Mouse (Mus musculus) MEL (cell line): Measurements from ENCODE around the gene Cckar. TPM values are rescaled to one million over a fixed set of nuclear protein-coding genes. Genes with fewer than 3 reads are reported as not detected.

ENCODE experiments used
- DNase-seq: peaks from one replicate; pipeline ENCODE4 v3.0.0; 2011; ENCODE audit warnings: low read depth, low spot score
- H3K27ac ChIP-seq: 2 replicates; pipeline ENCODE4 v1.5.1; 2012; ENCODE audit warnings: low read depth, mild to moderate bottlenecking, control low read depth, low read length, moderate library complexity; ENCODE audit not compliant: control insufficient read depth
- H3K27me3 ChIP-seq, 2 experiments: fragments of 150-350 bp in 1 of 2; sonication (generic) in 1 of 2; 2 replicates each; pipeline ENCODE4 v1.6.1; 2012; ENCODE audit warnings: low read length in 2 of 2, mild to moderate bottlenecking in 2 of 2, improper control_type of control experiment in 1 of 2, moderate library complexity in 1 of 2; ENCODE audit not compliant: insufficient read depth in 2 of 2, control insufficient read depth in 1 of 2
- H3K36me3 ChIP-seq, 2 experiments: 2 replicates each; pipeline ENCODE4 v1.6.1; 2012 to 2014; ENCODE audit warnings: low read length in 2 of 2, improper control_type of control experiment in 1 of 2, inconsistent platforms in 1 of 2, mild to moderate bottlenecking in 1 of 2; ENCODE audit not compliant: insufficient read depth in 2 of 2, control insufficient read depth in 1 of 2
- H3K4me1 ChIP-seq, 2 experiments: fragments of 150-350 bp in 1 of 2; sonication (generic) in 1 of 2; 2 replicates each; pipeline ENCODE4 v1.6.1; 2012; ENCODE audit warnings: low read length in 2 of 2, improper control_type of control experiment in 1 of 2, mild to moderate bottlenecking in 1 of 2; ENCODE audit not compliant: insufficient read depth in 2 of 2, control insufficient read depth in 1 of 2
- H3K4me3 ChIP-seq, 2 experiments: fragments of 150-350 bp in 1 of 2; sonication (generic) in 1 of 2; 2 replicates each; pipeline ENCODE4 v1.5.1; 2012; ENCODE audit warnings: low read depth in 2 of 2, low read length in 2 of 2, mild to moderate bottlenecking in 2 of 2, moderate library complexity in 2 of 2, control low read depth in 1 of 2, improper control_type of control experiment in 1 of 2; ENCODE audit not compliant: control insufficient read depth in 1 of 2, insufficient read depth in 1 of 2
- H3K79me2 ChIP-seq: 2 replicates; pipeline ENCODE4 v1.6.1; 2012; ENCODE audit warnings: mild to moderate bottlenecking, low read length, moderate library complexity; ENCODE audit not compliant: control insufficient read depth, poor library complexity, insufficient read depth
- H3K9ac ChIP-seq: 2 replicates; pipeline ENCODE4 v1.6.1; 2012; ENCODE audit warnings: low read depth, mild to moderate bottlenecking, control low read depth, low read length, moderate library complexity; ENCODE audit not compliant: control insufficient read depth, poor library complexity, severe bottlenecking
- H3K9me3 ChIP-seq: fragments of 150-350 bp; sonication (generic); replicated peaks from 2 replicates; pipeline ENCODE4 v1.6.1; 2012; ENCODE audit warnings: mild to moderate bottlenecking, low read length, improper control_type of control experiment, moderate library complexity; ENCODE audit not compliant: insufficient read depth
- CTCF ChIP-seq, 3 experiments: IDR thresholded peaks in 2 of 3; conservative IDR thresholded peaks in 1 of 3; 2 replicates each; pipeline ENCODE4 v1.5.1; 2011 to 2012; ENCODE audit warnings: low read length in 3 of 3, low read depth in 2 of 3, mild to moderate bottlenecking in 2 of 3, improper control_type of control experiment in 1 of 3, inconsistent platforms in 1 of 3, mixed read lengths in 1 of 3, moderate library complexity in 1 of 3; ENCODE audit not compliant: control insufficient read depth in 1 of 3, insufficient read depth in 1 of 3, poor library complexity in 1 of 3, severe bottlenecking in 1 of 3
- E2F4 ChIP-seq: IDR thresholded peaks from 2 replicates; pipeline ENCODE4 v1.6.1; 2011; ENCODE audit warnings: low read depth, low read length, improper control_type of control experiment, borderline replicate concordance
- ELF1 ChIP-seq: IDR thresholded peaks from 2 replicates; pipeline ENCODE4 v1.6.1; 2014; ENCODE audit warnings: low read depth, mild to moderate bottlenecking, inconsistent platforms, low read length, improper control_type of control experiment, moderate library complexity
- EP300 ChIP-seq, 2 experiments: IDR thresholded peaks; 2 replicates each; pipeline ENCODE4 v1.6.1; 2011; ENCODE audit warnings: improper control_type of control experiment in 2 of 2, low read length in 2 of 2, low read depth in 1 of 2, mild to moderate bottlenecking in 1 of 2
- GABPA ChIP-seq: IDR thresholded peaks from 2 replicates; pipeline ENCODE4 v1.6.1; 2012; ENCODE audit warnings: low read depth, mild to moderate bottlenecking, inconsistent platforms, low read length, improper control_type of control experiment, moderate library complexity
- GATA1 ChIP-seq: IDR thresholded peaks from 2 replicates; pipeline ENCODE4 v1.6.1; 2011; ENCODE audit warnings: low read depth, low read length, improper control_type of control experiment
- JUND ChIP-seq: IDR thresholded peaks from 2 replicates; pipeline ENCODE4 v1.6.1; 2011; ENCODE audit warnings: low read depth, mild to moderate bottlenecking, improper control_type of control experiment, low read length
- KAT2A ChIP-seq: conservative IDR thresholded peaks from 2 replicates; pipeline ENCODE4 v1.6.1; 2012; ENCODE audit warnings: low read depth, low read length, improper control_type of control experiment, inconsistent platforms
- MAFK ChIP-seq: IDR thresholded peaks from 2 replicates; pipeline ENCODE4 v1.6.1; 2011; ENCODE audit warnings: low read depth, mild to moderate bottlenecking, low read length, improper control_type of control experiment, borderline replicate concordance
- MAZ ChIP-seq: IDR thresholded peaks from 2 replicates; pipeline ENCODE4 v1.6.1; 2012; ENCODE audit warnings: low read depth, mild to moderate bottlenecking, inconsistent platforms, low read length, improper control_type of control experiment
- MEF2A ChIP-seq: IDR thresholded peaks from 2 replicates; pipeline ENCODE4 v1.6.1; 2014; ENCODE audit warnings: low read depth, mild to moderate bottlenecking, inconsistent platforms, low read length, improper control_type of control experiment; ENCODE audit not compliant: poor library complexity, insufficient replicate concordance, severe bottlenecking; ENCODE audit errors: extremely low read depth
- MXI1 ChIP-seq: IDR thresholded peaks from 2 replicates; pipeline ENCODE4 v1.6.1; 2011; ENCODE audit warnings: mild to moderate bottlenecking, low read depth, low read length, improper control_type of control experiment
- NELFE ChIP-seq: IDR thresholded peaks from 2 replicates; pipeline ENCODE4 v1.6.1; 2011; ENCODE audit warnings: low read depth, low read length, improper control_type of control experiment
- NRF1 ChIP-seq: IDR thresholded peaks from 2 replicates; pipeline ENCODE4 v1.6.1; 2014; ENCODE audit warnings: low read depth, mild to moderate bottlenecking, inconsistent platforms, low read length, improper control_type of control experiment, moderate library complexity; ENCODE audit not compliant: poor library complexity, insufficient read depth, severe bottlenecking
- POLR2A ChIP-seq, 2 experiments: IDR thresholded peaks; 2 replicates each; pipeline ENCODE4 v1.6.1; 2011 to 2012; ENCODE audit warnings: low read length in 2 of 2, mild to moderate bottlenecking in 2 of 2, control low read depth in 1 of 2, improper control_type of control experiment in 1 of 2, low read depth in 1 of 2, moderate library complexity in 1 of 2; ENCODE audit not compliant: control insufficient read depth in 1 of 2, insufficient read depth in 1 of 2, poor library complexity in 1 of 2
- POLR2AphosphoS2 ChIP-seq: IDR thresholded peaks from 2 replicates; pipeline ENCODE4 v1.6.1; 2011; ENCODE audit warnings: low read length, improper control_type of control experiment
- POLR2AphosphoS5 ChIP-seq: IDR thresholded peaks from 2 replicates; pipeline ENCODE4 v1.6.1; 2012; ENCODE audit warnings: low read depth, borderline replicate concordance, mild to moderate bottlenecking, inconsistent platforms, low read length, moderate library complexity, mixed read lengths
- RAD21 ChIP-seq: IDR thresholded peaks from 2 replicates; pipeline ENCODE4 v1.6.1; 2011; ENCODE audit warnings: mild to moderate bottlenecking, low read depth, low read length, improper control_type of control experiment
- RCOR1 ChIP-seq: IDR thresholded peaks from 2 replicates; pipeline ENCODE4 v1.6.1; 2012; ENCODE audit warnings: low read depth, mild to moderate bottlenecking, inconsistent platforms, low read length, improper control_type of control experiment
- TAL1 ChIP-seq: IDR thresholded peaks from 2 replicates; pipeline ENCODE4 v1.6.1; 2012; ENCODE audit warnings: mild to moderate bottlenecking, inconsistent platforms, low read length, moderate library complexity, mixed read lengths
- USF2 ChIP-seq, 2 experiments: IDR thresholded peaks; 2 replicates each; pipeline ENCODE4 v1.6.1; 2011 to 2012; ENCODE audit warnings: improper control_type of control experiment in 2 of 2, low read length in 2 of 2, borderline replicate concordance in 1 of 2, inconsistent platforms in 1 of 2, low read depth in 1 of 2, mild to moderate bottlenecking in 1 of 2; ENCODE audit not compliant: insufficient read depth in 1 of 2
- ZC3H11A ChIP-seq: IDR thresholded peaks from 2 replicates; pipeline ENCODE4 v1.6.1; 2012; ENCODE audit warnings: low read depth, mild to moderate bottlenecking, inconsistent platforms, low read length, improper control_type of control experiment
- ZMIZ1 ChIP-seq: IDR thresholded peaks from 2 replicates; pipeline ENCODE4 v1.6.1; 2012; ENCODE audit warnings: low read depth, mild to moderate bottlenecking, inconsistent platforms, low read length, improper control_type of control experiment, moderate library complexity
- ZNF384 ChIP-seq: IDR thresholded peaks from 2 replicates; pipeline ENCODE4 v1.6.1; 2012; ENCODE audit warnings: low read depth, mild to moderate bottlenecking, inconsistent platforms, low read length, improper control_type of control experiment
- polyA plus RNA-seq, 2 experiments: library from polyadenylated mRNA; stranded (reverse) in 1 of 2; unstranded in 1 of 2; fragments of >175 nt in 1 of 2; fragments of >200 nt in 1 of 2; gene quantifications; 2 replicates each; pipeline versions ENCODE4 v1.2.1 to v1.2.4; 2012; ENCODE audit warnings: low replicate concordance in 2 of 2, low read depth in 1 of 2; ENCODE audit not compliant: insufficient read length in 2 of 2, insufficient read depth in 1 of 2, missing spikeins in 1 of 2
- total RNA-seq: library from RNA; depleted of rRNA; stranded (reverse); fragments of 300-350 nt; gene quantifications from 2 replicates; pipeline ENCODE4 v1.2.3, GENCODE M21; 2012

Cckar gene
- total and polyA plus RNA-seq, 3 experiments, result not detected

DNA sequence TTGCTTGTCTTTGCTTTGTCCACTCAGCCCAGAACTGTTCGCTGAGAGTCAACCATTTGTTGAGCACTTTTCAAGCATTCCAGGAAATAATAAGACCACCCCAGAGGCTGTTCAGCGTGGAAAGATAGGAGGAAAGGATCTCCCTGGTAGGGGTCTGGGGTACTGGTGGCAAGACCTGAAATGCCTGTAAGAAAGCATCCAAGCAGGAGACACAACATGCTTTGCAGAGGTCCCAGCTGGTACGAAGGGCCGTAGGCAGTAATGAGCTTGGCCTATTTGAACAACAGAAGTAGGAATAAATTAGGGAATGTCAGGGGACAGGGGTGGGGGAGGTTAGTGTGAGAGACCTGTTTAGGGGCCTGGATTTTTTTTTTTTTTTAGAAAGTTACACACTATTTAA is 686 bp upstream of the Cckar start:
- no peak for DNase-seq
- Histone ChIP-seq H3K79me2 (no peaks in the 10 kb centered on the region), H3K4me3 (no peak overlapping the region), H3K9ac (no peak overlapping the region), H3K36me3 (no peaks in the 10 kb centered on the region), H3K9me3 (no peaks in the 10 kb centered on the region), H3K27me3 (no peaks in the 10 kb centered on the region), H3K27ac (no peak overlapping the region), H3K4me1 (no peaks in the 10 kb centered on the region)
- TF ChIP-seq EP300 (IDR thresholded peaks at IDR 0.05; ENCODE audit: low read depth in 1 of 2, low read length in 2 of 2), result no peak
- TF ChIP-seq JUND, result no peak
- no peak for TF ChIP-seq MAFK
- no peak for TF ChIP-seq NELFE
- no peak for TF ChIP-seq GATA1
- TF ChIP-seq CTCF (IDR thresholded peaks at IDR 0.05 in 2 of 3, conservative IDR thresholded peaks at IDR 0.05 in 1 of 3; ENCODE audit: control insufficient read depth in 1 of 3, insufficient read depth in 1 of 3, low read depth in 2 of 3, low read length in 3 of 3, poor library complexity in 1 of 3, severe bottlenecking in 1 of 3), result no peak
- TF ChIP-seq TAL1, result no peak
- TF ChIP-seq GABPA, result no peak
- TF ChIP-seq MAZ, result no peak
- no peak for TF ChIP-seq RCOR1
- TF ChIP-seq ZC3H11A, result no peak
- no peak for TF ChIP-seq USF2 (IDR thresholded peaks at IDR 0.05; ENCODE audit: borderline replicate concordance in 1 of 2, insufficient read depth in 1 of 2, low read depth in 1 of 2, low read length in 2 of 2)
- TF ChIP-seq E2F4, result no peak
- TF ChIP-seq POLR2AphosphoS5, result no peak
- no peak for TF ChIP-seq NRF1
- TF ChIP-seq ZMIZ1, result no peak
- no peak for TF ChIP-seq POLR2A (IDR thresholded peaks at IDR 0.05; ENCODE audit: control insufficient read depth in 1 of 2, insufficient read depth in 1 of 2, low read depth in 1 of 2, low read length in 2 of 2, poor library complexity in 1 of 2)

DNA sequence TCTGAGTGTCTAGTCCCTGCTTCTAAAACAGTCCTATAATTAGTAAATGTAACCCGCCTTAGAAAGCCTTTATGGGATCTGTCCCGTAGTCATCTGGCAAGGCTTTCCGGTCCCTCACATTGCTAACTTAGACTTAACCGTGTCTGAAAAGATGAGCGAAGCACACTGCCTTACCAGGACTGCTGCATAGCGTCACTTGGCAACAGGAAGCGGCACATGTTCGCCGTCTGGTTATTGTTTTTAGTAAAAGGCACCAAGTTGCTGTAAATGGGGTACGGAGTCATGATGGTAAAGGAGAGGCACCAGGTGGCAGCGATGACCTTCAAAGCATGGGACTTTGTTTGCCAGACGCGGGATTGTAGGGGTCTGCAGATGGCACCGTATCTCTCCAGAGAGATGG is 4.8 kb downstream of the Cckar start:
- Histone ChIP-seq H3K79me2 (no peaks in the 10 kb centered on the region), H3K4me1 (no peaks in the 10 kb centered on the region), H3K27me3 (no peaks in the 10 kb centered on the region), H3K9ac (no peak overlapping the region), H3K27ac (no peak overlapping the region), H3K36me3 (no peaks in the 10 kb centered on the region), H3K9me3 (no peaks in the 10 kb centered on the region), H3K4me3 (no peak overlapping the region)
- no peak for TF ChIP-seq RAD21
- no peak for TF ChIP-seq MXI1
- no peak for TF ChIP-seq JUND
- TF ChIP-seq ZC3H11A, result no peak
- TF ChIP-seq ZNF384, result no peak
- TF ChIP-seq CTCF (IDR thresholded peaks at IDR 0.05 in 2 of 3, conservative IDR thresholded peaks at IDR 0.05 in 1 of 3; ENCODE audit: control insufficient read depth in 1 of 3, insufficient read depth in 1 of 3, low read depth in 2 of 3, low read length in 3 of 3, poor library complexity in 1 of 3, severe bottlenecking in 1 of 3), result no peak
- TF ChIP-seq KAT2A, result no peak
- no peak for TF ChIP-seq ELF1
- TF ChIP-seq GATA1, result no peak
- no peak for TF ChIP-seq MEF2A
- no peak for TF ChIP-seq POLR2AphosphoS2
- no peak for DNase-seq
